Mouse (Mus musculus) gastrocnemius, adult 18-20 months (tissue): Measurements from ENCODE around the gene Srp68. TPM values are rescaled to one million over a fixed set of nuclear protein-coding genes. Genes with fewer than 3 reads are reported as not detected.
A peak's percentile ranks its signal among the peaks of the same experiment; 100 is the strongest.
"Not testable (repeated sequence)": the region's sequence is repeated elsewhere in the genome, so short reads cannot be mapped to it uniquely, and the experiment has no call there.

ENCODE experiments used
- DNase-seq: peaks from one replicate; pipeline ENCODE4 v3.0.0; 2021; ENCODE audit warnings: low spot score
- total RNA-seq, 2 experiments: library from RNA; stranded (reverse); gene quantifications; 2 replicates each; pipeline ENCODE4 v1.2.3; 2021

Srp68 gene
- total RNA-seq, 2 experiments from 2014 or later: 82.5 to 88.8 TPM

- no peak for DNase-seq
Observed at GRCm38 (mm10) chr11:116283982-116284381, 10.0 kb upstream of the Srp68 start.

DNA sequence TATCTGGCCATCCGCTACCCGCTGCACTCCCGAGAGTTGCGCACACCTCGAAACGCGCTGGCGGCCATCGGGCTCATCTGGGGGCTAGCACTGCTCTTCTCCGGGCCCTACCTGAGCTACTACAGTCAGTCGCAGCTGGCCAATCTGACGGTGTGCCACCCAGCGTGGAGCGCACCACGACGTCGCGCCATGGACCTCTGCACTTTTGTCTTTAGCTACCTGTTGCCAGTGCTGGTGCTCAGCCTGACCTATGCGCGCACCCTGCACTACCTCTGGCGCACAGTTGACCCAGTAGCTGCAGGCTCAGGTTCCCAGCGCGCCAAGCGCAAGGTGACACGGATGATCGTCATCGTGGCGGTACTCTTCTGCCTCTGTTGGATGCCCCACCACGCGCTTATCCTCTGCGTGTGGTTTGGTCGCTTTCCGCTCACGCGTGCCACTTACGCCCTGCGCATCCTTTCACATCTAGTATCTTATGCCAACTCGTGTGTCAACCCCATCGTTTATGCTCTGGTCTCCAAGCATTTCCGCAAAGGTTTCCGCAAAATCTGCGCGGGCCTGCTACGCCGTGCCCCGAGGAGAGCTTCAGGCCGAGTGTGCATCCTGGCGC, 9.0 kb upstream of the Srp68 start:
- DNase-seq: no peak

GRCm38 (mm10) chr11:116282089-116282488, 8.1 kb upstream of the Srp68 start:
- DNase-seq: no peak

- no peak for DNase-seq
Observed at GRCm38 (mm10) chr11:116281671-116282070, 7.7 kb upstream of the Srp68 start.

DNA sequence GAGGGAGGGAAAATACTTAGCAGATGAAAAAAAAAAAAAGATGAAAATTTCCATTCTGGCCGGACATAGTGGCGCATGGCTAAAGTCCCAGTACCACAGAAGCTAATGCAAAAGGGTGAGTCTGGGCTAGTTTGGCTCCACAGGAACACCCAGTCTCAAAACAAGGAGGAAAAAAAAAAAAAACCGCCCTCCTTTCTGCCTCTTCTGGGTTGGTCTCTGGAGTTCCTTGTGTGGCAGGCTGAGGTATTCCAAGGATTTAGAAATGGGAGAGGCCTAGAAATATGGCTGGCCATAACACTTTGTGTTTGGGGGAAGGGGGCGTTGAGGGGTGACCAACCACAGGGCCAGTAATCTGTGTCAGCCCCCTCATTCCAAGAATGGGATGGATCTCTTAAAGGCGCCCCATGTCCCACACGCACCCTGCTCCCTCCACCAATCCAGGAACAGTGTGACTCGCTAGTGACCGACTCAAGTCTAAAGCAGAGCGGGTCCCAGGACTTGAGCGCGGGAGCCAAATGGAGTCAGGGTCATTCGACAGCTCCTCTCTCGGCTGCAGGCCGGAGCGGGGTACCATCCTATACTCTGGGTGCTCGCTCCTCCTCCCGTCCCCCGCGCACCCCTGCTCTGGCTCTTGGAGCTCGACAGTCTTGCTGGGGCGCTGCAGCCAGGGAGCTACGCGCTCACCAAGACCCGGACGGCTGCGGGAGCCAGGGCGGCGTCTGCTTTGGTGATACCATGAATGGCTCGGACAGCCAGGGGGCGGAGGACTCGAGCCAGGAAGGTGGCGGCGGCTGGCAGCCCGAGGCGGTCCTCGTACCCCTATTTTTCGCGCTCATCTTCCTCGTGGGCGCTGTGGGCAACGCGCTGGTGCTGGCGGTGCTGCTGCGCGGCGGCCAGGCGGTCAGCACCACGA, 7.0 kb upstream of the Srp68 start, which contains the start of gene Galr2:
TSS of gene Galr2 (plus strand) at position 189 of the 913 bp plus-strand sequence.
- DNase-seq: no peak

DNA sequence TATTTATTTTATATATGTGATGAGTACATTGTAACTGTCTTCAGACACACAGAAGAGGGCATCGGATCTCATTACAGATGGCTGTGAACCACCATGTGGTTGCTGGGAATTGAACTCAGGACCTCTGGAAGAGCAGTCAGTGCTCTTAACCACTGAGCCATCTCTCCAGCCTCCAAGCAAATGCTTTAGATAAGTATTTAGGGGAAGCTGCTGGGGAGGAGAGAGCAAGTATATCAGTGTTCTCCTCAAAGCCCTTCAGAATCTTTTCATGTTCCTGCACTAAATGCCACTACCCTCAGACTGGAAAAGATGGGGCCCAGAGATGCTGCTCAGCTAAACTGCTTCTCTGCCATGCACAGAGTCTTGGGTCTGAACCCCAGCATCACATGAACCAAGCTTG, 3.2 kb upstream of the Srp68 start:
- not testable (repeated sequence) for DNase-seq

DNA sequence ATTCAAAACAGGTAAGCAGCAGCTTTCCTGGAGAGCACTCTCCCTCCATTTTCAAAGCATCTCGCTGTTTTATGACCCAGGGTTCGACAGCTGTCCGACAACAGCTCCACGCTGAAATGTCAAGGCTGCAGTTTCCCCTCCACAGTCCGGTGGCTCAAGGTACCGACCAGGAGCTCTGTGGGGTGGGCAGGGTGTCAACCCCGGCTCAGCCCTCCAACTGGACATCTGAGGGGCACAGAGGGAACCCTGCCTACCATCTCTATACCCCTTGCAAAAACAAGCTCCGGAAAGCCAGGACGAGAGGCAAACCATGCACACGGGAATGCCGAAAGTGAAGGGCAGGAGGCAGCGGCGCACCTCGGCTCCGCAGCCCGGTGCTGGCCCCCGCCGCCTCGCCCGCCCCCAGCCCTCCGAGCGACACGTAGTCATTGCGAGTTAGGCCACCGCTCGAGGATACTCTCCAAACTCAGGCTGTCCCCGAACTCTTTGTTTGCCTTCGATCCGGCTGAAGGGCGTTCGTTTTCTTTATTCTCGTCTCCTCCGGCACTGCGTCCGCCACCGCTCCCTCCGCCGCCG, 460 bp downstream of the Srp68 start:
- DNase-seq: no peak

DNA sequence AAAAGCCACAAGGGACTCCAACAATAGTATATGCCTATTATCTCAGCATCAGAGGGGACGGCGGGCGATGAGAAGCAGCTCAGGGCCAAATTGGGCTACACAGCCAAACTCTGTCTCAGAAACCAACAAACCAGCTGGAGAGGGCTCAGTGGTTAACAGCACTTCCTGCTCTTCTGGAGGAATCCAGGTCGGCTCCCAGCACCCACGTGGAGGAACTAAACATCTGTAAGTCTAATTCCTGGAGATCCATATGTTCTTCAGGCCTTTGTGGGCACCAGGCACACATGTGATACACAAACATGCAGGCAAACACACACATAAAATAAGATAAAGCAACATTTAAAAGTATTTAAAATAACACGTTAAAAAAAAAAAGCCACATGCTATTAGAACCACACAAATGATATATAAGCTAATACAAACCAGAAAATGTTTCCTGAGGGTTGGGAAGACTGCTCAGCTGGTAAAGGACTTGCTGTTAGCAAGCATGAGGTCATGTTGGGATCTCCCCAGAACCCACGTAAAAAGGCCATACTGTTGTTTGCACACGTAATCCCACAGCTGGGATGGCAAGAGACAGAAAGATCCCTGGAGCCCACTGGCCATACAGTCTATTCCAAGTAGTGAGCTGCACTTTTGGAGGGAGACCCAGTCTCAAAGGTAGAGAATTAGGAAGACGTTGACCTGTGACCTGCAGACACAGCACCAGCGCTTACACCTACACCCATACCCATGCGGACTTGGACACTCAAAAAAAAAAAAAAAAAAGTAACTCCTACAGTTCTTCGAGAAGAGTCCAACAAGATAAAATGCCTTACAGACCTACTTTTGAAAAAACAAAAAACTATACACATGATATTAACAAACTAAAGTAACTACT, 1.2 kb downstream of the Srp68 start:
- DNase-seq: no peak

- no peak for DNase-seq
Observed at GRCm38 (mm10) chr11:116269560-116269959, 4.5 kb downstream of the Srp68 start.

- DNase-seq: no peak
Observed at GRCm38 (mm10) chr11:116268313-116268712, 5.7 kb downstream of the Srp68 start.

GRCm38 (mm10) chr11:116267637-116268036, 6.4 kb downstream of the Srp68 start:
- no peak for DNase-seq

GRCm38 (mm10) chr11:116265850-116266249, 8.2 kb downstream of the Srp68 start:
- DNase-seq: no peak

DNA sequence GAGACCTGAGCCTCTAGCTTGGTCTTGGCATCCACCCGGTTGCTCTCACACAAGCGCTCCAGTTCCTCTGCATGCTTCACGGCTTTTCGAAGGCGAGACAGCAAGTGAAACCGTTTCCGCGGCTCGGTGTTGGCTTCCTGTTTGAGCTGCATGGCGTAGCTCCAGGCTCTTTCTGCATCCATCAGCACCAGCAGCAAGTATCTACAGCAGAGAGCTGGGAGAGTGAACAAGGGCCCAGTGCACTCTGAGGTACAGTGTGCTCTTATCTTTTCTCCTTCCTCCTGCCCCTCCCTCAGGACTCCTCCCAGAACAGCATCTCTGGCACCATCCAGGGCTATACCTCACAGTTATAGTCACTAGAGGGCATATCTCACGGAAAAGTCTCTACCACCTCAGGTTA, 8.7 kb downstream of the Srp68 start:
- peak; percentile 58 for DNase-seq

DNA sequence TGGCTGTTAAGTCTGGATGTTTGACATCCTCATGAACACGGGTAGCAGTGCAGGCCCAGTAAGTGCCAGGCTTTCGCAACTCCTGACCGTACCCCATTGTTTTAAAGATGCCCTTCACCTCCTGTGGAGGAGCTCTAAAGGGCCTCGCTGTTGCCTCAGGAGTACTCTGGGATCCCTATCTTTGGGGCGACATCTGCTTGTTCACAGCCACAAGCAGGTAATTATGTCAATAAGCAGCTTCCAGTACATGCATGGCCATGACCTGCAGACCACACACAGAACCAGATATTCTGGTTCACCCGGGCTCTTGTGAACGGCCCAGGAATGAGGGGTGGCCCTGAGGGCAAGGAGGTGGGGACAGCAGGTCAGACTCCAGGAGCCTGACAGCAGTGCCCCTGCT, 13.8 kb downstream of the Srp68 start:
- DNase-seq: no peak

- DNase-seq: no peak
Observed at GRCm38 (mm10) chr11:116259461-116259860, 14.6 kb downstream of the Srp68 start.

GRCm38 (mm10) chr11:116255982-116256675, 17.9 kb downstream of the Srp68 start:
- no peak for DNase-seq

DNA sequence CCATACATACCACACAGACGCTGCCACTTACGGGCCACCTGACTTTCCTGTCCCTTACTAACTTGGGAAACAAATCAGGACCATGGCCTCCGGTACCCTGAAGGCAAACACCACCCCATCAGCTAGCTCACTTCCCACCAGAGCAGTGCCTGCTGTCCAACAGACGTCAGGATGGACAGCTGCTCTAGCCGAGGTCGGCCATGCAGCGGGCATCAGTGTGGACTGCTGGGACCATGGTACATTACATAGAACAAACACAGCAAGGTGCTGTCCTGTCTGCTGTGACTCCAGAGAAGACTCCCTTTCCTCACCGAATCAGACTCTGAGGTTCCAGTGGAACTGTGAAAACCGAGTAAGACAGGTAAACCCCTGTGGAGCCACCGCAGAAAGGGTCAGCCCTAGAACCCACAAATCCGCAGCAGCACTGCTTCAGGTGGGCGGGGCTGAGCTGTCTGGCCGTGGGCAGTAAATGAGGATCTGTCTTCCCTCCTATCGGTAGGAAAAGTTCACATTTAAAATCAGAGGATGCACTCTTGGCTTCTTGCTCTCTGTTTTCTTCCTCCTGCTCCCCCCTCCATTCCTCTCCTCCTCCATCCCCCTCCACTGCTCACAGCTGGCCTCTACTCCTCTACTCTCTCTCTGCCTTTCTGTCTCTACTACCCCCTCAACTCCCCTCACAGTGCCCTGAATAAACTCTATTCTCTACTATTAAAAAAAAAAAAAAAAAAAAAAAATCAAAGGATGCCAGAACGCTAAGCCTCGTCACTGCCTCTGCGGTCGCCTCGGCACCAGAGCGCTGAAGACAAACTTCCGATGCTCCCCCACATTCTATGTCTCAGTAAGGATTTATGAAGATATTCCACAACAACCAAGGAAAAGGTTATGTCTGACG, 18.7 kb downstream of the Srp68 start:
- DNase-seq: no peak

DNA sequence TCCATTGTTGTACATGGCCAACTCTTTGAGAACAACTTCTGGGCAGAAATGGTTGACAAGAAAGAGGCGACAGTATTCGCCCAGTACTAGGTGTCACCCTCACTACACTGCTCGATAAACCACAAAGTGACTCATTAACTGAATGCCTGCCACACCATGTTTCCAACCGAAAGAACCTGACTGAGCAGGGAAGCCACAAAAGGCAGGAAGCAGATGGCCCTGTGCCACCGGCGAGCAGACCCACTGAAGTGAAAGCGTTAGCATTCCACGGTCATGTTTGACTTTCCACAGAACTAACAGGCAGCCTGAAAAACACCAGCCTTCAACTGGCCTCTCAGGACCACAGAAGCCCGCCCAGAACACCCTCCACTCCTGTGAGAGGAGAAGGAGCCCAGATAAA, 19.4 kb downstream of the Srp68 start:
- no peak for DNase-seq

DNA sequence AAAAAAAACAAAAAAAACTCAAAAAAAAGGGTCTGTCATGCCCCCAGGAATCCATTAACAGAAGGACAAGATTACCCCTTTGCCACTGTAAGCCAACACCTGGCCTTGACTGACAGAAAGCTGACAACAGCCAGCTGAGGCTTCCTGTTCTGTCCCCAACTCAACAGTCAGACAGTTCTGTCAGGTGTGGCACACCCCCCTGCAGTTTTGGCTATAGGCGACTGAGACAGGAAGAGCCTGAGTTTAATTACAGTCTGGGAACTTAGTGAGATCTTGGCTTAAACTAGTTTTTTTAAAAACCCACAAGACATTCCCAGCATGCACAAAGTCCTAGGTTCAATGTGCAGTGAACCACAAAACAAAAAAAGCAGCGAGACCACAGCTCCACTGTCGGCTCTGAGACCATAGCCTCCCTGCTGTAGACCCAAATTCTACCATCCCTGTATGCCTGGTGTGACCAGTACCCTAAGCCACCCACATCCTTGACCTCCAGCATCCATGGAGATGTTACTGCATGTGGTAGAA, 20.9 kb downstream of the Srp68 start:
- DNase-seq: no peak

DNA sequence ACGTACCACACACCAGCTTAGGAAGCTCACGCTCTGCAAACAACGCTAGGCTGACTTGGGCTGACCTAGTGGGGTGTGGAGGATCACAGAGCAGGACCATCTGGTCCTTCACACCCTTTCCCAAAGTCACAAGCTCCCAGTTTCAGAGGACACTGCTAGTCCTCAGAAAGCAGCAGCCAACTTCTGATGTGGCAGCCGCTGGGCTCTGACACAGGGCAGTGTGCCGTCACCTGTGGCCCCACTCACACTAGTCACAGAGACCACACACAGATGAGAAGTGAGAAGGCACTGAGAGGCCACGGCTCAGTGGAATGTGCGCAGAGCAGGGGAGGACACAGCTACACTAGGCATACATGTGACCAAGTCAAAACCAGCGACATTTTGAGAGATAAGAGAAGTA, 23.1 kb downstream of the Srp68 start:
- DNase-seq: no peak
